Mouse (Mus musculus): ENCODE measurements around the gene Oma1.

DNA sequence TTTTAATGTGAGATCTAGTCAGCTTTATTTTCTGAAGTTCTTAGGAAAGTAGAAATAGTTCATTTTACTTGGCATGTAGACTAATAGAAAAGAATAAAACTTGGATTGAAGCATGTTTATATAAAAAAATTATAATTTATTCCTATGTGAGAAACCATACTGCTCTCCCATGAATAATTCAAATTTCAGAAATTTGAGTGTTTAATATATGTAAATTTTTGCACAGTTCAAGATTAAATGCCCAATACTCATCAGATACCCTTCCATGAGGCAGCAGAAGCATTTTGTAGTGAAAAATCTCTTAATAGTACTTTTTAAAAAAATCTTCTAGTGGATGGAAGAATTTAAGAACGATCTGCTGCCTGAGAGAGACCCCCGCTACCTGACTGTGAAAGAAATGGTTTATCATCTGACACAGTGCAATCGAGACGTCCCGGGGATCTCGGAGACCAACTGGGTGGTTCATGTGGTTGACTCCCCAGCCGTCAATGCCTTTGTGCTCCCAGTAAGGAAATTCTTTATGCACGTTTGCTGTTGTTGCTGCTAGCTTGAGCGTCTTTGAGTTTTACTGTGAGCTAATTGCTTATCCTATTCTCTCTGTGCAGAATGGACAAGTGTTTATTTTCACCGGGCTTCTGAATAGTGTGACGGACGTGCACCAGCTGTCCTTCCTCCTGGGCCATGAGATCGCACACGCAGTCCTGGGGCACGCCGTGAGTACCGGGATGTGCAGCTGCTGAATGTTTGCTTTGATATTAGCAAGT lies 11.3 kb downstream of the Oma1 start:
- TF ChIP-seq CHD2 (IDR thresholded peaks at IDR 0.05; ENCODE audit: low read depth, low read length) (no peak), ZC3H11A (IDR thresholded peaks at IDR 0.05; ENCODE audit: borderline replicate concordance, low read depth, low read length) (no peak)
